In the genomic region with DNA sequence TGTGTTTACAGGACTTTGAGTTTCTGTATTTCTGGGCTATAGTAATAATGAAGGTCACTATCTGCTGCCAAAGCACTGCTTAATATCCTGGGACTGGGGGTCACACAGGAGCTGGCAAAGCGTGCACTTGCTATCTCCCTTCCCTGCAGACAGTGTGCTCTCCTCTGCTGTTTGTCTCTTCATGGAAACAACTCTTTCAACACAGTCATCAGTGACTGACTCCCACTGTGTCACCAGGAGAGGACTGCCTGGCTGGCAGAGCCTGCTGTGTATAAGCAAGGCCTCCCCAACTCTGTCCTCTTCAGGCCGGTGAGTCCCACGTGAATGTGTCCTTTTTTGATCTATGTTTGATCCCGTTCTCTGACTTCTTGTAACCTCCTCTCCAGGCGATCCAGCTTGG, we compare ENCODE assay signal across 16 mouse cellular contexts.
"Had no signal": no experiment of that assay in that cellular context is flagged by ENCODE, and none has a peak within 500 bp of the region (broad histone marks: within the 10 kb centered on the region; RNA-seq: fewer than 3 reads in every experiment).

No protein-coding gene starts in this region.

- H3K4me2 ChIP-seq: kidney, embryonic 15.5 days; limb, embryonic 13.5 days; stomach, embryonic 15.5 days had no signal

- H3K36me3 ChIP-seq: kidney, embryonic 15.5 days; limb, embryonic 13.5 days; stomach, embryonic 15.5 days had no signal

- H3K4me1 ChIP-seq: kidney, embryonic 15.5 days; limb, embryonic 13.5 days; stomach, embryonic 15.5 days had no signal

- H3K27me3 ChIP-seq: kidney, embryonic 15.5 days; limb, embryonic 13.5 days; stomach, embryonic 15.5 days had no signal

- ATAC-seq: midbrain, embryonic 16.5 days had no signal

- H3K4me3 ChIP-seq: kidney, embryonic 15.5 days; limb, embryonic 13.5 days; stomach, embryonic 15.5 days had no signal

- DNase-seq: kidney, adult 2 months; kidney, postnatal 14 days; layer of hippocampus, adult 9-11 months; layer of hippocampus, postnatal 36 days; left cerebral cortex, postnatal 4 days; lung, adult 18-20 months; lung, postnatal 36 days; retina, postnatal 1 day; right cerebral cortex, postnatal 4 days; thymus, adult 18-20 months; thymus, postnatal 14 days had no signal

- H3K27ac ChIP-seq: kidney, embryonic 15.5 days; limb, embryonic 13.5 days; liver, embryonic 14.5 days; stomach, embryonic 15.5 days had no signal

- H3K9me3 ChIP-seq: kidney, embryonic 15.5 days; limb, embryonic 13.5 days; stomach, embryonic 15.5 days had no signal

- H3K9ac ChIP-seq: kidney, embryonic 15.5 days; limb, embryonic 13.5 days; liver, embryonic 14.5 days; stomach, embryonic 15.5 days had no signal
